In the genomic region with DNA sequence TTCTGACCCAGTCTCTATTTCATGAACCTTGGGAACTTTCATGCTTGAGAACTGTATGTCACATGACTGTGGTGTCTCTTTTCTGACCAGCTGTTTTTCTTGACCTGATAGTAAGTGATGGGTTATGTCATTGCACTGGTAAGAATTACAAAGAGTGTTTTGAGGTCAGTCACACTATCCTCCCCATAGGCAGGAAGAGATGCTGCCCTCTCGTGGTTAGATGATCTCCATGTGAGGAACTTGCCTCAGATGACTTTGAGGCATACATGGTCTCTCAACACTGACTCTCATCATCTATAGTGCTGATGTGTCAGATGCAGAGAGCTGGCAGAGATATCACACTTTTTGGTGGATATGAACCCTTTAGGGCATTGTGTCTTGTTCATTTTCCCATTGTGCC, we compare ENCODE assay signal across 15 mouse cellular contexts. TPM values are rescaled to one million over a fixed set of nuclear protein-coding genes. Genes with fewer than 3 reads are reported as not detected.
DNase-seq lines count a peak whose midpoint lies in the region; ATAC-seq and TF ChIP-seq lines count a peak whose summit lies in the region.
"Had no signal": no experiment of that assay in that cellular context is flagged by ENCODE, and none has a peak within 500 bp of the region (broad histone marks: within the 10 kb centered on the region; RNA-seq: fewer than 3 reads in every experiment).

No protein-coding gene starts in this region.

- H3K4me1 ChIP-seq in cerebellum, adult 2 months (ENCODE audit: control insufficient read depth, insufficient read depth, low read length) = no peaks in the 10 kb centered on the region
- H3K4me1 ChIP-seq: hindbrain, embryonic 15.5 days had no signal

- no peaks in the 10 kb centered on the region for H3K27me3 ChIP-seq in cerebellum, adult 2 months (ENCODE audit: control insufficient read depth, insufficient read depth, low read length)
- H3K27me3 ChIP-seq: hindbrain, embryonic 15.5 days had no signal

- 16% methylated on average over 1 of the region's 1 CpGs for whole genome bisulfite sequencing in cerebellum, adult 2 months

- ATAC-seq in megakaryocyte-erythroid progenitor cell, adult 5-6 weeks (replicated peaks; ENCODE audit: low FRiP score, low TSS enrichment, poor library complexity, severe bottlenecking) = no peak
- ATAC-seq: midbrain, embryonic 16.5 days had no signal

- DNase-seq in gastrocnemius, adult 2 months = no peak
- no peak for DNase-seq in gastrocnemius, adult 18-20 months (ENCODE audit: low spot score)
- DNase-seq in lung, postnatal 36 days = peak; percentile 9
- DNase-seq in lung, adult 18-20 months = no peak
- peak; percentile 45 for DNase-seq in R1 (ENCODE audit: low read depth, low spot score)
- peak; percentile 0 for DNase-seq in retina, postnatal 1 day
- DNase-seq in cerebellum, adult 2 months = no peak
- DNase-seq: kidney, postnatal 25 days; thymus, postnatal 36 days had no signal

- H3K27ac ChIP-seq in gastrocnemius, adult 2 months = no peak overlapping the region
- no peak overlapping the region for H3K27ac ChIP-seq in cerebellum, adult 2 months (ENCODE audit: insufficient read depth, low read length)
- H3K27ac ChIP-seq: hindbrain, embryonic 15.5 days had no signal

- no peak overlapping the region for H3K4me3 ChIP-seq in gastrocnemius, adult 2 months
- H3K4me3 ChIP-seq in cerebellum, adult 2 months (replicated peaks; ENCODE audit: insufficient read depth, low read depth, low read length) = no peak overlapping the region
- H3K4me3 ChIP-seq: hindbrain, embryonic 15.5 days had no signal

- TF ChIP-seq CTCF in gastrocnemius, adult 2 months (IDR thresholded peaks at IDR 0.05) = peak; percentile 24; the same call in 1 of the 2 replicates
- no peak for TF ChIP-seq CTCF in cerebellum, adult 2 months (IDR thresholded peaks at IDR 0.05; ENCODE audit: borderline replicate concordance, insufficient read depth, low read depth, low read length)

- TF ChIP-seq POLR2A in cerebellum, adult 2 months (IDR thresholded peaks at IDR 0.05; ENCODE audit: borderline replicate concordance, insufficient read depth, low read length) = no peak

- intact Hi-C loops in gastrocnemius, adult 2 months (cut with DNase I) = no loop called here

RNA-seq across cellular contexts. Expression of gene Gm14548, which starts 5.8 kb away (rescaled TPM):
- not detected for total RNA-seq in gastrocnemius, adult 2 months (2021)
- total RNA-seq in gastrocnemius, adult 18-20 months (2021) = not detected
- not detected in 2 replicates for polyA plus RNA-seq in cerebellum, adult 2 months (2012; rRNA removed)
- total RNA-seq in megakaryocyte-erythroid progenitor cell, adult 5-6 weeks (2014; fragmentation: Nextera tagmentation) = not detected in 2 replicates
- not detected in 2 replicates for total RNA-seq in megakaryocyte-erythroid progenitor cell, adult 5-6 weeks (2017)
- polyA plus RNA-seq: C2C12; cortical plate, adult 2 months; heart, embryonic 14.5 days; hindbrain, embryonic 15.5 days; midbrain, embryonic 16.5 days had no signal

RNA-seq across cellular contexts. Expression of gene Lilra6, which starts 11.6 kb away (rescaled TPM):
- total RNA-seq in gastrocnemius, adult 2 months (2021) = under 1 TPM; 0.13 to 0.28 TPM
- total RNA-seq in gastrocnemius, adult 18-20 months (2021) = under 1 TPM; 0.09 to 0.28 TPM
- polyA plus RNA-seq in cerebellum, adult 2 months (2012; rRNA removed) = not detected in 2 replicates
- 0.47 TPM in 1 of 2 replicates, not detected in the other for total RNA-seq in megakaryocyte-erythroid progenitor cell, adult 5-6 weeks (2014; fragmentation: Nextera tagmentation)
- total RNA-seq in megakaryocyte-erythroid progenitor cell, adult 5-6 weeks (2017) = not detected in 2 replicates
- polyA plus RNA-seq: C2C12; cortical plate, adult 2 months; heart, embryonic 14.5 days; hindbrain, embryonic 15.5 days; midbrain, embryonic 16.5 days had no signal

RNA-seq across cellular contexts. Expression of gene Pira2, which starts 58.9 kb away (rescaled TPM):
- not detected for total RNA-seq in gastrocnemius, adult 2 months (2021)
- total RNA-seq in gastrocnemius, adult 18-20 months (2021) = under 1 TPM; 0.07 to 0.12 TPM
- polyA plus RNA-seq in cerebellum, adult 2 months (2012; rRNA removed) = 0.03 TPM in 1 of 2 replicates, not detected in the other
- not detected in 2 replicates for total RNA-seq in megakaryocyte-erythroid progenitor cell, adult 5-6 weeks (2014; fragmentation: Nextera tagmentation)
- 0.19 TPM in 1 of 2 replicates, not detected in the other for total RNA-seq in megakaryocyte-erythroid progenitor cell, adult 5-6 weeks (2017)
- polyA plus RNA-seq: C2C12; cortical plate, adult 2 months; midbrain, embryonic 16.5 days had no signal

Comparison
In these comparisons a context has a peak if more than half of its experiments do, and no peak if none do; other contexts are left out.
1. DNase-seq: peak in lung, postnatal 36 days (single experiment), R1 (single experiment) and retina, postnatal 1 day (single experiment); none in gastrocnemius, adult 2 months (single experiment), gastrocnemius, adult 18-20 months (single experiment), lung, adult 18-20 months (0 of 2) and cerebellum, adult 2 months (0 of 2).